Mouse (Mus musculus) ES-Bruce4 (cell line): ENCODE measurements at regions not wholly inside any gene's neighbourhood (a gene's known extent, or its start where the extent isn't known, plus 50 kb on each side); places are given as distances from the start of the nearest gene placed in this dataset.

Experiments
- H3K27ac ChIP-seq: 2 replicates; pipeline ENCODE4 v1.5.1; 2012; ENCODE audit warnings: low read length, inconsistent platforms; ENCODE audit not compliant: insufficient read depth
- H3K27me3 ChIP-seq: 2 replicates; pipeline ENCODE4 v1.6.1; 2012; ENCODE audit warnings: mild to moderate bottlenecking, low read length, inconsistent platforms; ENCODE audit not compliant: control insufficient read depth, poor library complexity, insufficient read depth, severe bottlenecking
- H3K36me3 ChIP-seq: 2 replicates; pipeline ENCODE4 v1.6.1; 2012; ENCODE audit warnings: inconsistent platforms, mild to moderate bottlenecking, low read length, moderate library complexity; ENCODE audit not compliant: control insufficient read depth, poor library complexity, insufficient read depth, severe bottlenecking
- H3K4me1 ChIP-seq: one replicate; pipeline ENCODE4 v1.8.1; 2011; ENCODE audit warnings: low read length; ENCODE audit not compliant: control insufficient read depth, insufficient read depth
- H3K4me3 ChIP-seq: 2 replicates; pipeline ENCODE4 v1.5.1; 2011; ENCODE audit warnings: low read depth, mild to moderate bottlenecking, low read length
- H3K9ac ChIP-seq: 2 replicates; pipeline ENCODE4 v1.6.1; 2012; ENCODE audit warnings: low read depth, mild to moderate bottlenecking, inconsistent platforms; ENCODE audit not compliant: poor library complexity, severe bottlenecking
- H3K9me3 ChIP-seq: replicated peaks from 2 replicates; pipeline ENCODE4 v1.6.1; 2012; ENCODE audit warnings: mild to moderate bottlenecking, low read length, inconsistent platforms; ENCODE audit not compliant: control insufficient read depth, poor library complexity, insufficient read depth, severe bottlenecking
- CTCF ChIP-seq: IDR thresholded peaks from one replicate; pipeline ENCODE4 v1.8.1; 2011; ENCODE audit warnings: low read depth, low read length
- EP300 ChIP-seq: IDR thresholded peaks from 2 replicates; pipeline ENCODE4 v1.6.1; 2011; ENCODE audit warnings: low read depth, low read length; ENCODE audit not compliant: insufficient read depth
- POLR2A ChIP-seq: IDR thresholded peaks from one replicate; pipeline ENCODE4 v1.8.1; 2011; ENCODE audit warnings: low read length; ENCODE audit not compliant: insufficient read depth

GRCm38 (mm10) chr2:166339427-166339826, 184.0 kb upstream of the Sulf2 start:
- H3K27ac ChIP-seq: no peak overlapping the region
- H3K9ac ChIP-seq: no peak overlapping the region
- no peak for TF ChIP-seq POLR2A
- peak; percentile 49 for TF ChIP-seq CTCF
- no peaks in the 10 kb centered on the region for H3K9me3 ChIP-seq
- no peaks in the 10 kb centered on the region for H3K27me3 ChIP-seq
- H3K36me3 ChIP-seq: no peaks in the 10 kb centered on the region
- H3K4me3 ChIP-seq: no peak overlapping the region
- peaks cover 3% of the 10 kb centered on the region for H3K4me1 ChIP-seq

GRCm38 (mm10) chr2:166338396-166339085, 183.1 kb upstream of the Sulf2 start:
- TF ChIP-seq EP300 (no peak), POLR2A (no peak), CTCF (no peak)
- peaks cover 3% of the 10 kb centered on the region for H3K4me1 ChIP-seq
- H3K36me3 ChIP-seq: no peaks in the 10 kb centered on the region
- H3K27me3 ChIP-seq: no peaks in the 10 kb centered on the region
- H3K9ac ChIP-seq: no peak overlapping the region
- H3K4me3 ChIP-seq: no peak overlapping the region
- no peak overlapping the region for H3K27ac ChIP-seq
- H3K9me3 ChIP-seq: no peaks in the 10 kb centered on the region

DNA sequence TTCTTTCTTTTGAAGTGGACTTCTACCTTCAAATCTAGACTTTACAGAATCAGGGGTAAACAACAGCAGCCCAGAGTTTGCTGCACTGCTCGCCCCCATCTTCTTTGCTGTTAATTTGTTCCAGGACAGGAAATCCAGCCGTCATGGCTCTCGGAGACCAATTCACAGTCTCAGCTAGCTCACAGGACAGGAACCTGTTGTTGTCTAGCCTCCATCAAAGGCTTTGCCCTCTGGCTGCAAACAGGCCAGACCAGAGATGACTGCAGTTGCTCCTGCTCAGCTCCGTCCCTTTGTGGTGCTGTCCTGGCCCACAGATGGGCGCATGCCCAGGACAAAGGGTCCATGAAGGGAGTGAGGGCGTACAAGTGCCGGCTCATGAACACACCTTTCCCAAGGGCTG, 182.2 kb upstream of the Sulf2 start:
- H3K4me3 ChIP-seq: no peak overlapping the region
- TF ChIP-seq EP300 (no peak), POLR2A (no peak), CTCF (no peak)
- no peak overlapping the region for H3K9ac ChIP-seq
- H3K9me3 ChIP-seq: no peaks in the 10 kb centered on the region
- H3K27ac ChIP-seq: no peak overlapping the region
- H3K36me3 ChIP-seq: no peaks in the 10 kb centered on the region
- H3K4me1 ChIP-seq: peaks cover 3% of the 10 kb centered on the region
- H3K27me3 ChIP-seq: no peaks in the 10 kb centered on the region

DNA sequence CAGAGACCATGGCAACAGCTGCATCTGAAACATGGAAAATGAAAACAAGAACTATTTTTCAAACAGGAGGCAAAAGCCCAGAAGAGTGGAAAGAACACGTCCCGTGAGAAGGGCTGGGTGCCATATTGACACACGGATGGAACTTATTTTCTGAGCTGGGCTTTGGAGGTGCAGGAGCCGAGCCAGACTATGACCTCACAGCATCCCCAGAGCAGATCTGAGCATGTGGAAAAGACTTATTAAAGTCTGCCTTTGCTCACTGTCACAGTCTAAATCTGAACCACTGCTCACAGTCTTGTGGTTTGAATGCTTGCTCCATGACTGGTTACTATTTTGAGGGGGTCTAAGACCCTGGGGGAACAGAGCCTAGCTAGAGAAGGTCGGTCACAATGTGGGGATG, 180.2 kb upstream of the Sulf2 start:
- Histone ChIP-seq H3K9me3 (no peaks in the 10 kb centered on the region), H3K27me3 (no peaks in the 10 kb centered on the region), H3K36me3 (no peaks in the 10 kb centered on the region), H3K27ac (no peak overlapping the region), H3K9ac (no peak overlapping the region), H3K4me1 (peaks cover 3% of the 10 kb centered on the region), H3K4me3 (no peak overlapping the region)
- no peak for TF ChIP-seq CTCF
- no peak for TF ChIP-seq POLR2A
- TF ChIP-seq EP300: no peak

- Histone ChIP-seq H3K27ac (no peak overlapping the region), H3K9ac (no peak overlapping the region), H3K27me3 (no peaks in the 10 kb centered on the region), H3K4me3 (no peak overlapping the region), H3K4me1 (peaks cover 3% of the 10 kb centered on the region), H3K36me3 (no peaks in the 10 kb centered on the region), H3K9me3 (no peaks in the 10 kb centered on the region)
- TF ChIP-seq EP300 (no peak), POLR2A (no peak), CTCF (no peak)
These were observed 179.1 kb upstream of the Sulf2 start for GRCm38 (mm10) chr2:166334559-166334958.

DNA sequence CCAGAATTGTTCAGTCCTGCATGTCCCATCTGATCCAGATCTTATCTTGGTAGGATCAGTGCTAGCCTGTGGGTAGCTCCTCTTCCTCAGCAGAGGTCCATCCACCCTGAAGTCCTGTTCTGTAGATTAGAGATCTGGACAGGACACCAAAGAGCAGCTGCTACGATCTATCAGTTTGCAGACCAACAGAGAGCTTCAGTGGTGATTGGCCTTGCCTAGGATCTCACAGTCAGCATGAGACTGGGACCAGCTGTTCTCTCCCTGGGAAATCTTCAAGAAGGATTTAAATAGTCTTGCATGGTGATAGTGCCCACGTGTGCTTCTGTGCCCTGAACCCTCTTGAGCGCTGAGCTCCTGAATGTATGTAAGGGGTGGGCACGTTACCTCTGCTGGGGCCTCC, 178.4 kb upstream of the Sulf2 start:
- no peaks in the 10 kb centered on the region for H3K36me3 ChIP-seq
- no peak for TF ChIP-seq CTCF
- no peak for TF ChIP-seq EP300
- TF ChIP-seq POLR2A: no peak
- H3K27ac ChIP-seq: no peak overlapping the region
- no peak overlapping the region for H3K9ac ChIP-seq
- no peaks in the 10 kb centered on the region for H3K27me3 ChIP-seq
- peaks cover 3% of the 10 kb centered on the region for H3K4me1 ChIP-seq
- no peaks in the 10 kb centered on the region for H3K9me3 ChIP-seq
- no peak overlapping the region for H3K4me3 ChIP-seq
